Mouse (Mus musculus) midbrain, embryonic 16.5 days (tissue): ENCODE data around the gene Slc25a34. TPM values are rescaled to one million over a fixed set of nuclear protein-coding genes. Genes with fewer than 3 reads are reported as not detected.

Experiments
- ATAC-seq: fragments of 200-750 bp; cut with Nextera tagmentation; 2 replicates; pipeline ENCODE4 v1.8.0; 2017; ENCODE audit warnings: moderate TSS enrichment
- H3K27ac ChIP-seq: fragments of 300-500 bp; sonication (generic); 2 replicates; pipeline ENCODE4 v1.5.1; 2014; ENCODE audit warnings: mild to moderate bottlenecking, low read length, mixed read lengths
- H3K27me3 ChIP-seq: fragments of 300-500 bp; sonication (generic); 2 replicates; pipeline ENCODE4 v1.6.1; 2014; ENCODE audit warnings: low read depth, low read length, mixed read lengths; ENCODE audit not compliant: control insufficient read depth, insufficient read depth
- H3K36me3 ChIP-seq: fragments of 300-500 bp; sonication (generic); 2 replicates; pipeline ENCODE4 v1.6.1; 2014; ENCODE audit warnings: mild to moderate bottlenecking, low read length, moderate library complexity, mixed read lengths; ENCODE audit not compliant: control insufficient read depth, insufficient read depth
- H3K4me1 ChIP-seq: fragments of 300-500 bp; sonication (generic); 2 replicates; pipeline ENCODE4 v1.6.1; 2014; ENCODE audit warnings: mild to moderate bottlenecking, low read length, mixed read lengths; ENCODE audit not compliant: control insufficient read depth, insufficient read depth
- H3K4me2 ChIP-seq: fragments of 300-500 bp; sonication (generic); 2 replicates; pipeline ENCODE4 v1.6.1; 2014; ENCODE audit warnings: mild to moderate bottlenecking, low read length, mixed read lengths
- H3K4me3 ChIP-seq: fragments of 300-500 bp; sonication (generic); 2 replicates; pipeline ENCODE4 v1.5.1; 2014; ENCODE audit warnings: low read depth, mild to moderate bottlenecking, low read length, moderate library complexity, mixed read lengths
- H3K9ac ChIP-seq: fragments of 300-500 bp; sonication (generic); 2 replicates; pipeline ENCODE4 v1.6.1; 2014; ENCODE audit warnings: low read depth, low read length, mixed read lengths
- H3K9me3 ChIP-seq: fragments of 300-500 bp; sonication (generic); replicated peaks from 2 replicates; pipeline ENCODE4 v1.6.1; 2014; ENCODE audit warnings: mild to moderate bottlenecking, low read length, mixed read lengths; ENCODE audit not compliant: control insufficient read depth, poor library complexity, severe bottlenecking
- WGBS: fragments of 180-500 bp; shearing (Covaris S2); extraction: QIAGEN DNeasy Blood & Tissue Kit; methylation state at CpG from one replicate; pipeline ENCODE4 v1.1.7; 2014; 5-methylcytosine and 5-hydroxymethylcytosine counted together
- polyA plus RNA-seq: library from polyadenylated mRNA; unstranded; fragments of >200 nt; fragmentation: Nextera tagmentation; extraction: Ambion mirVana; gene quantifications from 2 replicates; pipeline ENCODE4 v1.2.1, GENCODE M21; 2015

Gene Slc25a34
- polyA plus RNA-seq, 1 experiment from 2014 or later = 0.45 TPM

- H3K9me3 ChIP-seq = no peaks in the 10 kb centered on the region
- H3K4me2 ChIP-seq = no peak overlapping the region
- ATAC-seq = no peak
- no peak overlapping the region for H3K4me3 ChIP-seq
- H3K9ac ChIP-seq = no peak overlapping the region
- peaks cover 5% of the 10 kb centered on the region; the same call in 1 of the 2 replicates for H3K36me3 ChIP-seq
- H3K4me1 ChIP-seq = peaks cover 10% of the 10 kb centered on the region
- WGBS = 93% methylated on average over 11 of the region's 11 CpGs
- no peak overlapping the region for H3K27ac ChIP-seq
- H3K27me3 ChIP-seq = no peaks in the 10 kb centered on the region
Observed at GRCm38 (mm10) chr4:141595138-141595537, 28.5 kb downstream of the Slc25a34 start.

DNA sequence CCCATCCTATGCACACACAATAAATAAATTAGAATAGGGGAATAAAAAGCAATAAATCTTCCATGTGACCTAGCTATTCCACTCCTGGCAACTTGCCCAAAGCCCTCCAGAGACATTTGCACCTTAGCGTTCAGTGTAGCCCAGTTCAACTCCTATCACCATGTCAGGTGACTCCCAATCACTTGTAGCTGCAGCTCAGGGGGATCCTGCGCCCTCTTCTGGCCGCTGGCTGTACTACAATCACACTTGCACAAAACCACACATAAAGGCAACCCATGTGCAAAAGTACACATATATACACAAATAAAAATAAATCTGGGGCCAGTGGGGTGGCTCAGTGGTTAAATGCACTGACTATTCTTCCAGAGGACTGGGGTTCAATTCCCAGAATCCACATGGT is 32.1 kb downstream of the Slc25a34 start:
- WGBS = 21% methylated on average over 3 of the region's 3 CpGs
- H3K4me2 ChIP-seq = no peak overlapping the region
- no peak overlapping the region for H3K4me3 ChIP-seq
- H3K27me3 ChIP-seq = no peaks in the 10 kb centered on the region
- H3K36me3 ChIP-seq = peaks cover 12% of the 10 kb centered on the region; the same call in 1 of the 2 replicates
- no peaks in the 10 kb centered on the region for H3K4me1 ChIP-seq
- H3K9me3 ChIP-seq = no peaks in the 10 kb centered on the region
- ATAC-seq = no peak
- H3K9ac ChIP-seq = no peak overlapping the region
- no peak overlapping the region for H3K27ac ChIP-seq

DNA sequence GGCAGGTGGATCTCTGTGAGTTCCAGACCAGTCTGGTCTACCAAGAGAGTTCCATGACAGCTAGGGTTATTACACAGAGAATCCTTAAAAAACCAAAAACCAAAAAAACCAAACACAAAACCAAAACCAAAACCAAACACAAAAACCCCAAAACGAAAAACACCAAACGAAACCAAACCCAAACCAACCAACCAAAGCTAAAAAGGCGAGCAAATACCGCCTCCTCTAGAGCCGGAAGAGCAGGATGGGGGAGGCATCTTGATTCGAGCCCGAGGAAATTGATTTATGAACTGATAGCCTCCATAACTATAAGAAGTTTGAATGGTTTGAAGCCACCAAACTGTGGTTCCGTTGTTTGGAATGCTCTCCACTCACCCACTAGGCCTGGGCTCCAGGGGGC is 39.7 kb downstream of the Slc25a34 start:
- H3K9me3 ChIP-seq = no peaks in the 10 kb centered on the region
- peaks cover 5% of the 10 kb centered on the region for H3K36me3 ChIP-seq
- H3K4me2 ChIP-seq = no peak overlapping the region
- H3K4me3 ChIP-seq = no peak overlapping the region
- 93% methylated on average over 8 of the region's 8 CpGs for WGBS
- no peak for ATAC-seq
- no peaks in the 10 kb centered on the region for H3K4me1 ChIP-seq
- no peak overlapping the region for H3K9ac ChIP-seq
- no peak overlapping the region for H3K27ac ChIP-seq
- no peaks in the 10 kb centered on the region for H3K27me3 ChIP-seq

GRCm38 (mm10) chr4:141581051-141581450 is 42.6 kb downstream of the Slc25a34 start:
- Histone ChIP-seq H3K4me2 (no peak overlapping the region), H3K9me3 (no peaks in the 10 kb centered on the region), H3K36me3 (peaks cover 7% of the 10 kb centered on the region; the same call in 1 of the 2 replicates), H3K4me3 (no peak overlapping the region), H3K4me1 (no peaks in the 10 kb centered on the region), H3K27ac (no peak overlapping the region), H3K9ac (no peak overlapping the region), H3K27me3 (no peaks in the 10 kb centered on the region)
- no peak for ATAC-seq
- WGBS = 83% methylated on average over 13 of the region's 13 CpGs

DNA sequence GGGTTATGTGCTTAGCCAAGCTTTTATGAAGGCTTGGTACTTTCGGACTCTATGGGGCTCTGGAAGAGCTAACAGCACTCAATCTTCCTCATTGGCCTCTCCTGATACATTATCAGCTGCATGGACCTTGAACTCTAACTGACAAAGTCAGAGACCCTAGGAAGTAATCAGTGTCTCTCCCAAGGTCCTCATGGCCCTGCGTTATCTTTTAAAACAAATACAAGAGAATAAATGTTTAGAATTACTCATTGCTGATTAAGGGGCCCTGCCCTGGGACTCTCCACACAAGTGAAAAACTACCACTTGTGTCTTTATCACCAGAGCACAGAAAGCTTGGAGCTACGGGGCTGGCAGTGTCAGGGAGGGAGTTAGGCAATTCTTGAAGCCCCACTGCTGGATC is 44.8 kb downstream of the Slc25a34 start:
- no peak for ATAC-seq
- WGBS = 84% methylated on average over 3 of the region's 3 CpGs
- no peak overlapping the region for H3K9ac ChIP-seq
- H3K9me3 ChIP-seq = no peaks in the 10 kb centered on the region
- H3K27ac ChIP-seq = no peak overlapping the region
- no peaks in the 10 kb centered on the region for H3K4me1 ChIP-seq
- H3K4me2 ChIP-seq = no peak overlapping the region
- no peaks in the 10 kb centered on the region for H3K27me3 ChIP-seq
- H3K4me3 ChIP-seq = no peak overlapping the region
- peaks cover 5% of the 10 kb centered on the region; the same call in 1 of the 2 replicates for H3K36me3 ChIP-seq

GRCm38 (mm10) chr4:141576877-141577276 is 46.7 kb downstream of the Slc25a34 start:
- 95% methylated on average over 7 of the region's 7 CpGs for WGBS
- no peak for ATAC-seq

GRCm38 (mm10) chr4:141576404-141576803 is 47.2 kb downstream of the Slc25a34 start:
- peaks cover 5% of the 10 kb centered on the region; the same call in 1 of the 2 replicates for H3K36me3 ChIP-seq
- no peak overlapping the region for H3K4me3 ChIP-seq
- H3K27ac ChIP-seq = no peak overlapping the region
- no peaks in the 10 kb centered on the region for H3K4me1 ChIP-seq
- H3K9me3 ChIP-seq = no peaks in the 10 kb centered on the region
- 86% methylated on average over 11 of the region's 11 CpGs for WGBS
- no peak overlapping the region for H3K9ac ChIP-seq
- no peak overlapping the region for H3K4me2 ChIP-seq
- no peaks in the 10 kb centered on the region for H3K27me3 ChIP-seq
- no peak for ATAC-seq

More at GRCm38 (mm10) chr4:141576877-141577276, 46.7 kb downstream of the Slc25a34 start:
- H3K27me3 ChIP-seq = no peaks in the 10 kb centered on the region
- no peaks in the 10 kb centered on the region for H3K9me3 ChIP-seq
- H3K27ac ChIP-seq = no peak overlapping the region
- H3K4me3 ChIP-seq = no peak overlapping the region
- no peak overlapping the region for H3K4me2 ChIP-seq
- H3K36me3 ChIP-seq = peaks cover 5% of the 10 kb centered on the region; the same call in 1 of the 2 replicates
- H3K4me1 ChIP-seq = no peaks in the 10 kb centered on the region
- H3K9ac ChIP-seq = no peak overlapping the region

DNA sequence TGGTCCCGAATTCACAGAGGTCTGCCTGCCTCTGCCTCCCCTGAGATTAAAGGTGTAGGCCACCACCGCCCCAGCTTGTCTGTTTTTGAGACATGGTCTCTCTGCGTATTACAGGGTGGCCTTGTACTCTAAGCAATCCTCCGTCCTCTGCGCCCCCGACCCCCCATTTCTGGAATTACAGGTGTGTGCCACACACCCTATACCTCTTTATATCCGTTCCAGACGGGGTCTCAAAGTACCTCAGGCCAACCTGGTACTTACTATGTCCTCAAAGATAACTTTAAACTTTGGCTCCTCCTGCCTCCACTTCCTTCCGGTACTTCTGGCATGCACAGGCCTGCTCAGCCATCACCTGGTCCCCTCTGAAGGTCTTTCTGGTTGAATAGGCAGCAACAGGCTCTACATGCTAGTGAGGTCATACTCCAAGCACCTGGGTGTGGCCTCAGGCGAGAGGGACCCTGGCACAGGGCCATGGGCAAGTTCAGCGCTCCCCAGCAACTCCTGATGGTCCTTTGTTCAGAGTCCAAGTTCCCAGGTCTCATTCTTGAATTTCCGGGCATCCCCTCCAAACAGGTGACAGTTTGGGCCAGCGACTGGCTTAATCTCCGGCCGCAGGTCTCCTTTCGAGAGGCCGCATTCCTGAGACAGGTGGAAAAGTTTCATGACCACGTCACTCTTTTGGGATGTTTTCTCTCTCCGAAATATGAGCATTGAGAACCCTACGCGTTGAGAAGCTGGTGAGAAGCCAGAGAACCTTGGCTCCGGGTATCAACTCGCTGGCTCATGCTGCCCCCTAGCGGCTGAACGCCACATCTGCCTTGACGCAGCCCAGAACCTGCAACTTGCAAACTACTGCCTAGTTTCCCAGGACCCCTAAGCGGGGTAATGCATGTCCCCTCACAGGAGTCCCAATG is 48.6 kb downstream of the Slc25a34 start:
- H3K27ac ChIP-seq = no peak overlapping the region
- H3K9me3 ChIP-seq = no peaks in the 10 kb centered on the region
- peak; percentile 77 for ATAC-seq
- no peak overlapping the region for H3K9ac ChIP-seq
- peak overlapping the region; percentile 3; the same call in 1 of the 2 replicates for H3K4me2 ChIP-seq
- peaks cover 5% of the 10 kb centered on the region; the same call in 1 of the 2 replicates for H3K36me3 ChIP-seq
- H3K4me1 ChIP-seq = no peaks in the 10 kb centered on the region
- no peaks in the 10 kb centered on the region for H3K27me3 ChIP-seq
- WGBS = 43% methylated on average over 27 of the region's 27 CpGs
- H3K4me3 ChIP-seq = no peak overlapping the region

DNA sequence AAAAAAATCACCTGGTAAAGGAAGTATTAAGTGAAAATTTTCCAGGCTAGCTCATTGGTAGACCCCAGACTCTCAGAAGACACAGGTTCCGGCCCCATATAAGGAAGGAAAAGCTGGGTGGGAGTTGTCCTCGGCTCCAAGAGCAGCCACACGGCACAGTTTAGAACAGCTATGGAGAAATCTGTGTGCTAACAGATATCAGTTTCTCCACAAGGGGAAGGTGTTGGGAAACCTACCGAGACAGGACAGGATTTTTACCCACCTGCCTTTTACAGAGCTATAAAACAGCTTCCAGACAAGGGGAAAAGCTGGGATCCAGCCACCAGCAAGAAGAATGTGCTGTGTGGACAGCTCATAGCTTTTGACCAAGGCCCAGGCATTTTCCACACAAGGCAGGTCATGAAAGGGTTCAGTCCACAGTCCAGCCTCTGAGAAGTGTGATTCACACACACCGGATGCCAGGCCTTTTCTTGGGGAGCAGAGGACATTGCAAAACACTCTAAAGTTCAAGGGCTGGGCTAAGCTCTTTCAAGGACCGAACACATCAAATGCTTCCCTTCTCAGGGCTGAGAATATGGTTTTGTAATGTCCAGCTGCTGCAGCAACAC is 50.2 kb downstream of the Slc25a34 start:
- H3K4me3 ChIP-seq = no peak overlapping the region
- H3K4me2 ChIP-seq = no peak overlapping the region
- no peaks in the 10 kb centered on the region for H3K9me3 ChIP-seq
- peaks cover 4% of the 10 kb centered on the region; the same call in 1 of the 2 replicates for H3K36me3 ChIP-seq
- H3K27ac ChIP-seq = no peak overlapping the region
- no peak overlapping the region for H3K9ac ChIP-seq
- no peak for ATAC-seq
- no peaks in the 10 kb centered on the region for H3K27me3 ChIP-seq
- H3K4me1 ChIP-seq = no peaks in the 10 kb centered on the region
- 70% methylated on average over 6 of the region's 6 CpGs for WGBS
